Mouse (Mus musculus) heart, postnatal 0 days (tissue): ENCODE results near the gene Ano6.

ENCODE experiments used
- CTCF ChIP-seq: IDR thresholded peaks from 2 replicates; pipeline ENCODE4 v1.5.1; 2016; ENCODE audit warnings: antibody characterized with exemption, control low read depth, low read depth
- EP300 ChIP-seq: IDR thresholded peaks from 2 replicates; pipeline ENCODE4 v1.6.1; 2016; ENCODE audit warnings: antibody characterized with exemption, low read depth

GRCm38 (mm10) chr15:95888556-95888955 lies 97.9 kb downstream of the Ano6 start:
- no peak for TF ChIP-seq CTCF
- no peak for TF ChIP-seq EP300
